Mouse (Mus musculus) spleen, postnatal 36 days (tissue): ENCODE data around the gene Ust.

ENCODE experiments used
- DNase-seq, 2 experiments: peaks; one replicate each; pipeline ENCODE4 v3.0.0; 2022; ENCODE audit warnings: low spot score in 2 of 2, mixed read lengths in 1 of 2

Ust gene

DNA sequence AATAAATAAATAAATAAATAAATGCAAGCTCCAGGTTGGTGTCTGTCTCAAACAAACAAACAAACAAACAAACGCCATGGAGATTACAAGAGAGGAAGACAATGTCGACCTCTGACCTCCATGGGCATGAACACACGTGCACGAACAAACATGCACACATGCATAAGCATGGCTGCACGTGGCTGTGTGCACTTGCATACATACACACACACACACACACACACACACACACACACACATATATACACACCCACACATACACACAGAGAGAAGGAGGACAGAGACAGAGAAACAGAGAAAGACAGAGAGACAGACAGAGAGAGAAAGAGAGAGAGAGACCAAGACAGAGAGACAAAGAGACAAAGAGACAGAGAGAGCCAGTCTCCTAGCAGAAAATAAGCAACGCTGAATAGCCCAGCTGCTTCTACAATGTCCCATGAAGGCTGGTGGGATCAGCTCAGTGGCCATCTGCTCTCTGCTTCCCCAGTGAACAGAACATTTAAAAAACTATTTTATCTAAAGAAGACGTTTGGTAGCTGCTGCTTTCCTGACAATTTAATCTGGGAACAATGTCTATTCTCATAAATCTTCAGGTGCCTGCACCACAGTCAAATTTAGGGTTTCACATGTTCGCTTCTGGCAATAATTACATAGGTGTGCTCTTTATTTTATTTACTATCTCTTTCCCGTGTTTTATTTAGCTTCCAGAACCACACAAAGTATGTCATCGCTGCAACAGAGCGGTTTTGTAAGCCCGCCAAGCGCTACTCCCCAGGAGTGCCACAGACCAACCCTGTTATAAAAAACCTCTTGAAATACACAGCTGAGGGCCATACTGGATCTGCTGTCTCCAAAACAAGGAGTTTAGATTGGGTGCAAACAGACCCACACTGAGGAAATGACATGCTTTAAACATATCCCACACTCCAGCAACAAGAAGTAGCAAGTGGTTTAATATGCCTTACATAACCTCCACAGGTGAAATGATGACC, 89.5 kb downstream of the Ust start:
- DNase-seq = no peak

GRCm38 (mm10) chr10:8427671-8428364, 90.8 kb downstream of the Ust start:
- DNase-seq = no peak

- DNase-seq = no peak
These were observed 99.1 kb downstream of the Ust start for GRCm38 (mm10) chr10:8419496-8420009.

DNA sequence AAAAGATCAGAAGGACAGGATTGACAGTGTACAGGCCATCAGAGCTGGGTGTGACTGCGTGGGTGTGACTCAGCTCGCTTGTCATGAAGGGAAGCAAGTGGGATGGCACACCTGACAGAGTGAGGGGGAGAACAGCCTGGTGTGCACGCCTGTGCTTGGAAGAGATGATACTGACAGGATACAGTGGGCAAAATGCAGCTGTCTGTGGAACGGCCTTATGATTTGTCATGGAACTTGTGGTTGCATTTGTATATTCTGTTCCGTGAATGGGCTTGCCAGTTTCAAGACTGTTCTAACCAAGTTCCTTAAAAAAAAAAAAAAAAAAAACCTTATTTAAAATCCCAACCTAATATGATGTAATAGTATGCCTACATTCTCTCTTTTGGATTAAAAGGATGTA, 103.2 kb downstream of the Ust start:
- DNase-seq = no peak

DNA sequence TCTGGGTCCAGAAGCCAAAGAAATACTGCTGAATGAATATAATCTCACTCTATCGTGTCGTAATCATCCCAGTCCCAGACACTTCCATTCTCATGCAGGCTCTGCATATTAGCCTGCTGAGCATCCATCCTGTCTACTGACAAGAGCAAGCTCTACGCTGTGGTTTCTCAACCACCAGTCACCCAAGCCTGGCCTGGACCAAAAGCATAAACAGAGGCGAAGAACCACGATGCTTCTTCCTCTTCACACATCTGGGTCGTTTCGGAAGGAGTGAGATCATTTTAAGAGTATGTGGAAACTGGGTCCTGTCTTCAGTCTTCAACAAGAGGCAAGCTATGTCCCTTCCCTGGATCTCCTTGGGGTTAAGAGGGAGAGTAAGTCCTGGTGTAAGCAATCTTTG, 103.6 kb downstream of the Ust start:
- DNase-seq = no peak

GRCm38 (mm10) chr10:8405141-8405540, 113.5 kb downstream of the Ust start:
- DNase-seq = no peak

DNA sequence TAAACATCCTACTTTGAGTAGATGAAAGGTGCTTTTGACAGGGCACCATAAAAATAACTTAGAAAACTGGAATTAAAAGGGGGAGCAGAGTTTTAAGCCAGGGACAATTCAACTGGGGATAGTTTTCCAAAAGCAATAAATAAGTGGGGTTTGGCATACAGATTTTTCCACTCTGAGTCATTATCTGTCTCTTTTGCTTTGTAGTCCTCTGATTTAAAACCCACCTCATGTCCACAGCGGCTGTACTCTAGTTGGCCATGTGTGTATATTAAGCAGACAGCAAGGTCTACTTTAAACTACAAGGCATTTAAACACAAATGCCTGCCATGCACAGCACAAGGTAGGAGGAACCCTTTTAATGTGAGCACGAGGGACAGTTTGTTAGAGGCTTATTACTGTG, 126.4 kb downstream of the Ust start:
- DNase-seq = no peak

GRCm38 (mm10) chr10:8391264-8391748, 127.3 kb downstream of the Ust start:
- DNase-seq = no peak

- no peak for DNase-seq
These were observed 130.4 kb downstream of the Ust start for GRCm38 (mm10) chr10:8388239-8388638.

GRCm38 (mm10) chr10:8369894-8370500, 148.6 kb downstream of the Ust start:
- DNase-seq = peak; percentile 29 to 31

DNA sequence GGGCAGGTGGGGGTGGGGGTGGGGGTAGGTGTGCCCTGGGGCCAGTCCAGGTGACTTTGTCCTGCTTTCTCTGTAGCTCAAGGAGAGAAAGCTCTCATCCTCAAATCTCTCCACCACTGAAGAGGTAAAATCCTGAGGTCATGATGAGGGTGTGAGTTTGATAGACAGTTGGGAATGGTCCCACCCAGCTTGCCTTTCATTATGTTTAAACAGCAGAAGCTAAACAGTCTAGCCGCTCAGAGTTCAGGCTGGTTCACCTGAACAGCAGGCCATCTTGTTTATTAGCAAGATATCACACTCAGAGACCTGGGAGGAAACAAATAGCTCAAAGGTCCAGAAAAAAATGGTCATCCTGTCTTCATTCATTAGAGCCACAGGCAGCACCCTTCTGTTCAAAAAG, 152.8 kb downstream of the Ust start:
- no peak for DNase-seq

GRCm38 (mm10) chr10:8364182-8364581, 154.4 kb downstream of the Ust start:
- no peak for DNase-seq

GRCm38 (mm10) chr10:8363281-8363680, 155.3 kb downstream of the Ust start:
- DNase-seq = no peak

DNA sequence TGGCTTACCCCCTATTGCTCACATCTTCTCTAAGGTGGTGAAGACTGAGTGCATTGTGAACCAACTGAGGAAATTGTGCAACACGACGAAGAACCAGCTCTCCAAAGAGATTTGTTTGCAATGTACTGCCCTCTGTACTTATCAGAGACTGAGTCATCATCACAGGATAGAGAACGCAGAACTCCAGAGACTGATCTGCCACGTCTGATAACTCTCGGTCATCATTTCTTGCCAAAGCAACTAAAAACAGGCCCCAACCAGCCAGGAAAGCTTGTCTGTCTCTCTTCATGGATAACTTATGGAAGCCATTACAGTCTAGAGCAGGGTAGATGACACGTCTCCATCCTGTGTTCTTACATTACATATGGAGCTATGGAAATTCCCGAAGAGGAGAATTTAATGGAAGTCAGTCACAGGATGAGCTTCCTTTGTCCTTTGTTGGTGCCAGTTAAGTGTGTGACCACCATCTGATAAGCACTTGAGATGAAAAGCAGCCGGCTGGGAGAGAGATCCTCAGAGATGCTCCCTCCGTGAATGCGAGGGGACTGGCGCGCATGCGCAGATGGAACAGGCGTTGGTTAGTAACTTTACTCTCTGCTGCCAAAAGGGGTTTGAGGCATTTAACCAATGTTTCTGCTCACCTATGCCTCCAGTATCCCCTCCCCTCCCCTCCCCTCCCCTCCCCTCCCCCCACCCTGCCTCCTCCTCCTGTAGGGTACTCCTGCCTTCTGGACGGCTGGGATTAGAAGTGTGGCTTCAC, 160.2 kb downstream of the Ust start:
- DNase-seq = no peak

DNA sequence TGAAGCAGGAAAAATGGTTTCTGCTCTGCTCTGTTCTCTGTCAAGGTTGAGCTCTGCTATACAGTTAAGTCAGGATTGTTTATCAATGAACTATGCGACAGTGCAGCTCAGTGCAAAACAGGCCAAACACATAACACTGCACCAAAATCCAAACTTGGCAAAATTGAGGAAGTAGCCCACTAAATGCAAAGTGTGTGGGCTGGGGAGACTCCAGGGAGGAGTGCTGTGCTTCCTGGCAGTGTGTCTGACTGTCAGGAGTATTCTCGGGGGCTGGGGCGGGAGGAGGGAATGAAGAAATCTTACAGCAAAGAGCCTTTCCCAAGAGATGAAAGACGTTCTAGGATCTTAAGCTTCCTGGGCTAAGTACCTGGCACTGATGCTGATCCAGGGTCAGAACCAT, 165.1 kb downstream of the Ust start:
- DNase-seq = no peak

DNA sequence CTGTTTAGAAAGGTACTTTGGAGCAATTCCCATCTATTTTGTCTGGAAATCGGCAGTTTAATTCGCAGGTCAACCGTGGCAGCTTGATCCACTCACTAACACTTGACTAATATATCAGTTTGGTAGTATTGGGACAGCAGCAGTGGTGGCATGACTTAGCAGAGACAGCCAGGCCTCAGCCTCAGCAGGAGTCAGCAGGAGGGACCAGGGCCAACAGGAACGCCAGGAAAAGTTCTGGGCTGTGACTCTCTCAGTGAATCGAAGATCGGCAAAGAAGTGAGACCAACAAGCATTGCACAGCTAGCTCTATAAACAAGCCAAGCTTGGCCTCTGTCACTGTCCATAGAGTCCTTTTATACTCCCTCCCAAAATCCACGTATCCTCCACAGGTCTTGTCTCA, 168.0 kb downstream of the Ust start:
- DNase-seq = no peak

DNA sequence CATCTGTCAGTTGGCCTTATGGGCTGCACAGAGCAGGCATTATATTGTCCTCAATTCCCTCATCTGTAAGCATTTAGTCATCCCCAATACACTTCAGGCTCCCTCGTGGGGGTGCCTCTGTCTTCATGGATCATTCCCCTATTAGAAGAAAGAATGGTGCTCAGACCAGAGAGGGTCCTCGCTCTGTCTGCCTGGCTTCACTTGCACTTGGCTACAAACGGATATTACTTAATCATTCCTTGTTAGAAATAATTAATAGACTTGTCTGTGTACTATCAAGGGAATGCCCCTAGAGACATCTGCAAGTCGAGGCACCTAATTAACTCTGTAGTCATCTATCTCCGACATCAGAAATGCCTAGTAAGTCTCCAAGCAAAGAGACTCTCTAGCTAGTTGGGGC, 171.1 kb downstream of the Ust start:
- no peak for DNase-seq

DNA sequence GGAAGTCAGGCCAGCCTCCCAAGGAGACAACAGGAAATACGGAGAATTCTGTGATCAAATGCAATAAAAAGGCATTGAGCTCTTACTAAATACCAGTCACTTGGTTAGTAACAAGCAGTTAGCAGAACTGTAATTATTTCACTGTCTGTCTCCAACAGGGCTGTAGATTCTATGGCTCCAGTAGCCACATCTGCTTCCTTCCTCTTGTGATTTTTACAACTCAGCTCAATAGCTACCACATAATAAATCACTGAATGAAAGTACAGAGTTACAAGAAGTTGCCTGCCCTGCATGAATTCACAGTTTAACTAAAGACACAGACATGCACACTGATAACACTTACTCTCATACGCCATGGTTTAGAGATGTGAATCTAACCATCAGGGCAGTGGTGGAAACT, 176.1 kb downstream of the Ust start:
- no peak for DNase-seq

DNA sequence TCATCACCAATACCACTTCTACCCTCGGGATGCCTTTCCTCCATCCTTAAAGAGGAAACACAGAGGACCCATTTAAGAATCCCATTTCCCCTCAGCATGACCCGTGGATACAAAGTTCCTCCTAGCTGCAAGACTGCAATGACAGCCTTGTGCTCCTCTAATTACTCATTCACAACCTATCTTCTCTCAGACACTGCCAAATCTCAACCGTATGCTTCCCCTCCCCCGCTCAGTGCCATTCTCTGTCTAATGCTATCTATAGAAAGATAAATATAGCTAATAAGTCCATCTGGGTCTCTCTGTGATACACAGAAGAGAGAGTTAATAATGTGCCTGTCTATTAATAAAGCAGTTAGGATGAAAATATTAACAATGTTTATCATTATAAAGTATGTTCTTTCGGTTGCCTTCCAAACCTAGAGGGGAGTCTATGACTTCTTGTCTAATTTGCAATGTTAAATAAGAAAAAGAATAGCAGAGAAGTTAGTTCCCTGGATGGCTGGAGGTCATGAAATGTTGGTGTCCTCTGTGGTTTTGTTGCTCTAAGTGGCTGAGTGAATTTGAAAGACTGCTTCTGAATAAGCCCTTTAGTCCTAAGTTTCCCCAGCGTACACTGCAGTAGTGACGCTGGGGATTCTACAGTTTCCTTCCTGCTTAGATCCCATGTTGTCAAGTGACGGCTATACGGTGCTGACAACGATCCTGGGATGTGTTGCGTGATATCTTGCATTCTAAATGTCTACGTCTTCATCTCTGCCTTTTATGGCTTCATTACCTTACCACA, 178.8 kb downstream of the Ust start:
- DNase-seq = no peak

DNA sequence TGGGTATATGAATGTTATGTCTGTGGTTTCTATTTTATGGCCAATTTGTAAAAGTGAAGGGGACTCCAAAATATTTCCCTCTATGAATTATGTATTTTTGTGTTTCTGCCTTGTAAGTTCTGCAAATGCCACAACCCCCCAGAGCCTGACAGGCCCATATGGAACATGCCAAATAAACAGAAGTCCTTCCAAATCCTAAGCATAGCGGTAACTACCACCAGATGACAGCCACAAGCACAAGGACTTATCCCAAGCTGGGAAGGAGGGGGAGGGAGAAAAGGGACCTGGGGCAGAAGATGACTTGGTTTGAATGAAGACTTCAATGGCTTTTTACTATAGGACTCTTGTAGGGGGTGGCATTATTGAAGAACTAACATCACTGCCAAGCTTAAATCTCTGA, 182.0 kb downstream of the Ust start:
- DNase-seq = no peak

- no peak for DNase-seq
These were observed 187.7 kb downstream of the Ust start for GRCm38 (mm10) chr10:8330958-8331357.
